Mouse (Mus musculus): ENCODE measurements around the gene Ttc13. TPM values are rescaled to one million over a fixed set of nuclear protein-coding genes. Genes with fewer than 3 reads are reported as not detected.

Ttc13 gene
- polyA plus RNA-seq, 2 experiments: 12.0 to 18.3 TPM

GRCm38 (mm10) chr8:124751191-124751590 is 29.4 kb upstream of the Ttc13 start:
- DNase-seq (ENCODE audit: low read depth in 3 of 3, low spot score in 3 of 3) (no peak), ATAC-seq (ENCODE audit: insufficient read depth) (no peak)
- Histone ChIP-seq H3K27me3 (ENCODE audit: control insufficient read depth, insufficient read depth, low read length) (peaks cover 40% of the 10 kb centered on the region), H3K27ac (no peak overlapping the region), H3K9me3 (ENCODE audit: control insufficient read depth, low read length) (no peaks in the 10 kb centered on the region), H3K36me3 (replicated peaks; ENCODE audit: control insufficient read depth, insufficient read depth, low read depth) (no peaks in the 10 kb centered on the region), H3K4me2 (ENCODE audit: low read depth) (peak overlapping the region; percentile 63), H3K9ac (replicated peaks) (no peak overlapping the region), H3K4me3 (ENCODE audit: insufficient read depth in 1 of 2, low read depth in 2 of 2, low read length in 2 of 2) (peak overlapping the region; percentile 48 to 57), H3K4me1 (replicated peaks; ENCODE audit: control insufficient read depth in 2 of 2, insufficient read depth in 2 of 2, low read length in 1 of 2) (peaks cover 0 to 14% of the 10 kb centered on the region in 2 experiments; a peak in 2 of 4 replicates)
- WGBS (ENCODE audit: insufficient replicate concordance): 1% methylated on average over 31 of the region's 31 CpGs
- TF ChIP-seq EP300 (IDR thresholded peaks at IDR 0.05; ENCODE audit: low read depth) (no peak), CTCF (IDR thresholded peaks at IDR 0.05; ENCODE audit: low read depth) (no peak)

GRCm38 (mm10) chr8:124746661-124747060 is 24.9 kb upstream of the Ttc13 start:
- DNase-seq (ENCODE audit: low read depth in 3 of 3, low spot score in 3 of 3) (no peak), ATAC-seq (ENCODE audit: insufficient read depth) (no peak)
- H3K27ac ChIP-seq: no peak overlapping the region
- no peak overlapping the region for H3K4me2 ChIP-seq (ENCODE audit: low read depth)
- no peak for TF ChIP-seq EP300 (IDR thresholded peaks at IDR 0.05; ENCODE audit: low read depth)
- TF ChIP-seq CTCF (IDR thresholded peaks at IDR 0.05; ENCODE audit: low read depth): no peak
- H3K27me3 ChIP-seq (ENCODE audit: control insufficient read depth, insufficient read depth, low read length): peaks cover 22% of the 10 kb centered on the region
- H3K4me3 ChIP-seq (ENCODE audit: insufficient read depth in 1 of 2, low read depth in 2 of 2, low read length in 2 of 2): no peak overlapping the region
- H3K4me1 ChIP-seq (replicated peaks; ENCODE audit: control insufficient read depth in 2 of 2, insufficient read depth in 2 of 2, low read length in 1 of 2): peaks cover 0 to 10% of the 10 kb centered on the region in 2 experiments; a peak in 2 of 4 replicates
- 59% methylated on average over 13 of the region's 13 CpGs for WGBS (ENCODE audit: insufficient replicate concordance)
- H3K9me3 ChIP-seq (ENCODE audit: control insufficient read depth, low read length): no peaks in the 10 kb centered on the region
- no peaks in the 10 kb centered on the region for H3K36me3 ChIP-seq (replicated peaks; ENCODE audit: control insufficient read depth, insufficient read depth, low read depth)
- H3K9ac ChIP-seq (replicated peaks): no peak overlapping the region

- peaks cover 0 to 3% of the 10 kb centered on the region in 2 experiments; a peak in 1 of 4 replicates for H3K4me1 ChIP-seq (replicated peaks; ENCODE audit: control insufficient read depth in 2 of 2, insufficient read depth in 2 of 2, low read length in 1 of 2)
- no peak for TF ChIP-seq EP300 (IDR thresholded peaks at IDR 0.05; ENCODE audit: low read depth)
- TF ChIP-seq CTCF (IDR thresholded peaks at IDR 0.05; ENCODE audit: low read depth): peak; percentile 67
- no peaks in the 10 kb centered on the region for H3K9me3 ChIP-seq (ENCODE audit: control insufficient read depth, low read length)
- ATAC-seq (ENCODE audit: insufficient read depth) (no peak), DNase-seq (ENCODE audit: low read depth in 3 of 3, low spot score in 3 of 3) (no peak)
- H3K27me3 ChIP-seq (ENCODE audit: control insufficient read depth, insufficient read depth, low read length): no peaks in the 10 kb centered on the region
- H3K4me3 ChIP-seq (ENCODE audit: insufficient read depth in 1 of 2, low read depth in 2 of 2, low read length in 2 of 2): no peak overlapping the region
- no peaks in the 10 kb centered on the region for H3K36me3 ChIP-seq (replicated peaks; ENCODE audit: control insufficient read depth, insufficient read depth, low read depth)
- H3K9ac ChIP-seq (replicated peaks): no peak overlapping the region
- no peak overlapping the region for H3K27ac ChIP-seq
- no peak overlapping the region for H3K4me2 ChIP-seq (ENCODE audit: low read depth)
- WGBS (ENCODE audit: insufficient replicate concordance): 66% methylated on average over 1 of the region's 1 CpGs
Measured at GRCm38 (mm10) chr8:124739268-124739667, 17.5 kb upstream of the Ttc13 start.

GRCm38 (mm10) chr8:124735371-124735911 is 13.7 kb upstream of the Ttc13 start:
- H3K36me3 ChIP-seq (replicated peaks; ENCODE audit: control insufficient read depth, insufficient read depth, low read depth): no peaks in the 10 kb centered on the region; the same call in 1 of the 2 replicates
- WGBS (ENCODE audit: insufficient replicate concordance): 77% methylated on average over 3 of the region's 3 CpGs
- no peak for TF ChIP-seq CTCF (IDR thresholded peaks at IDR 0.05; ENCODE audit: low read depth)
- no peak for TF ChIP-seq EP300 (IDR thresholded peaks at IDR 0.05; ENCODE audit: low read depth)

GRCm38 (mm10) chr8:124732828-124733227 is 11.0 kb upstream of the Ttc13 start:
- Histone ChIP-seq H3K4me2 (ENCODE audit: low read depth) (no peak overlapping the region), H3K4me3 (ENCODE audit: insufficient read depth in 1 of 2, low read depth in 2 of 2, low read length in 2 of 2) (no peak overlapping the region), H3K9me3 (ENCODE audit: control insufficient read depth, low read length) (no peaks in the 10 kb centered on the region), H3K4me1 (replicated peaks; ENCODE audit: control insufficient read depth in 2 of 2, insufficient read depth in 2 of 2, low read length in 1 of 2) (no peaks in the 10 kb centered on the region), H3K27me3 (ENCODE audit: control insufficient read depth, insufficient read depth, low read length) (no peaks in the 10 kb centered on the region), H3K27ac (no peak overlapping the region), H3K9ac (replicated peaks) (no peak overlapping the region), H3K36me3 (replicated peaks; ENCODE audit: control insufficient read depth, insufficient read depth, low read depth) (no peaks in the 10 kb centered on the region; the same call in 1 of the 2 replicates)
- no peak for TF ChIP-seq EP300 (IDR thresholded peaks at IDR 0.05; ENCODE audit: low read depth)
- TF ChIP-seq CTCF (IDR thresholded peaks at IDR 0.05; ENCODE audit: low read depth): no peak
- ATAC-seq (ENCODE audit: insufficient read depth) (no peak), DNase-seq (ENCODE audit: low read depth in 3 of 3, low spot score in 3 of 3) (no peak)
- WGBS (ENCODE audit: insufficient replicate concordance): 58% methylated on average over 8 of the region's 8 CpGs

More at GRCm38 (mm10) chr8:124735371-124735911, 13.7 kb upstream of the Ttc13 start:
- Histone ChIP-seq H3K27me3 (ENCODE audit: control insufficient read depth, insufficient read depth, low read length) (no peaks in the 10 kb centered on the region), H3K4me3 (ENCODE audit: insufficient read depth in 1 of 2, low read depth in 2 of 2, low read length in 2 of 2) (no peak overlapping the region), H3K27ac (no peak overlapping the region), H3K9me3 (ENCODE audit: control insufficient read depth, low read length) (no peaks in the 10 kb centered on the region), H3K4me2 (ENCODE audit: low read depth) (no peak overlapping the region), H3K4me1 (replicated peaks; ENCODE audit: control insufficient read depth in 2 of 2, insufficient read depth in 2 of 2, low read length in 1 of 2) (no peaks in the 10 kb centered on the region), H3K9ac (replicated peaks) (no peak overlapping the region)
- DNase-seq (ENCODE audit: low read depth in 3 of 3, low spot score in 3 of 3): no peak
- ATAC-seq (ENCODE audit: insufficient read depth): no peak
